Mouse (Mus musculus): ENCODE measurements around the gene Adi1. TPM values are rescaled to one million over a fixed set of nuclear protein-coding genes. Genes with fewer than 3 reads are reported as not detected.

Adi1 gene
- 65.3 and 66.0 TPM in 2 replicates for polyA plus RNA-seq (2015; fragmentation: Nextera tagmentation; extraction: Ambion mirVana)

DNA sequence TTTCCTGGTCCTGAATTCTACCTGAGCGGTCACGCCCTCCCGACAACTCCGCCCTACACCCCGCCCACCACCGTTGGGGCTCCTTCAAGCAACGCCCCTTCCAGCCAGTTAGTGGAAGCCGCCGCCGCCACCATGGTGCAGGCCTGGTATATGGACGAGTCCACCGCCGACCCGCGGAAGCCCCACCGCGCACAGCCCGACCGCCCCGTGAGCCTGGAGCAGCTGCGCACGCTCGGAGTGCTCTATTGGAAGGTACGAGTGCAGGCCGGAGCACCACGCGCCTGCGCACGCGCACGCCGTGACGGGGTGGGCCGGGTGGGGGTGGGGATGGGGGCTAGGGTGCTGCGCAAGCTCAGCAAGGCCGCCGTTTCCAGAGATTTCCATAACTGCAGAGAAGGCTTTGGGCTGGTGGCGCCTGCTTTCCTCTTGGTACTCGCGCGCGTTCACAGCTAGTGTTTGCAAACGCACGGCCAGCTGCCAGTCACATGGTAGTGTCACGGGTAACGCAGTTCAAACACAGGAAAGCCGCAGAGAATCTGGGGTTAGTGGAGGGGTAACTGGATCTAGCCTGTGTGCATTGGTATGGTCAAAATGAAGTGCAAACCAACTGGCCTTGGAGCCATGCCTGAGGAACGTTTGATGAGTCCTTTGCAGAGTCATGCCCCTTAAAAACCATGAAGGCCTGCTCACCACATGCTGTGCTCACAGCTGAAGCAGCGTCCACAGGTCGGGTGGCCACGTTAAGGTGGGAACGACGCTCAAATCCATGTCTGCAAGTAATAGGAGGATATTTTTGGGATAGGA, at the start of gene Adi1:
TSS of gene Adi1 (plus strand) at position 111 of the 804 bp plus-strand sequence.
- H3K36me3 ChIP-seq: peaks cover 29% of the 10 kb centered on the region
- 1% methylated on average over 53 of the region's 53 CpGs for WGBS
- peak; percentile 95 for ATAC-seq (ENCODE audit: low FRiP score, low read depth)
- no peaks in the 10 kb centered on the region for H3K9me3 ChIP-seq
- peak within 1 kb of the TSS; percentile 64 for H3K9ac ChIP-seq
- H3K4me3 ChIP-seq: peak within 1 kb of the TSS; percentile 55
- peak within 1 kb of the TSS; percentile 94 for H3K27ac ChIP-seq
- peak within 1 kb of the TSS; percentile 62 for H3K4me2 ChIP-seq (replicated peaks)
- no peaks in the 10 kb centered on the region for H3K27me3 ChIP-seq
- H3K4me1 ChIP-seq: peaks cover 13% of the 10 kb centered on the region

DNA sequence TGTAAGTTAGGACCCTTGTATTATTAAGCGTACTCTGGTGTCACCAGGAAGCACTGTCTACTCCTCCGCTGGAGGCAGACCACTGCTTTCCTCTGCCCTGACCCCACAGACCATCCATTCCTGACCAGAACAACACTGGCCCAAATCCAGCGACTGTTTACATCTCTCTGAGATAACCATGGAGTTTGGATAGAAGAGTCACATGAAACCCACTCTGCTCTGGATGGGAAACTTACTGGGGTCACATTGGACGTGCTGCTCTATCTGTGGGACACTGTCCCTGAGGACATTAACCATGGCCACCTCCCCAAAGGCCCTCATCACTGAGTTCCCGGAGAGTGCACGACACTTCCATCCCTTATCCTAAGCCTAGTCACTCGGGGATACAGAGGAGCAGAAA, 49.6 kb upstream of the Adi1 start:
- 86% methylated on average over 7 of the region's 7 CpGs for WGBS
- no peak overlapping the region for H3K27ac ChIP-seq
- no peaks in the 10 kb centered on the region for H3K4me1 ChIP-seq
- no peaks in the 10 kb centered on the region for H3K27me3 ChIP-seq
- H3K9ac ChIP-seq: no peak overlapping the region
- ATAC-seq (ENCODE audit: low FRiP score, low read depth): no peak
- no peak overlapping the region for H3K4me2 ChIP-seq (replicated peaks)
- peaks cover 26% of the 10 kb centered on the region for H3K36me3 ChIP-seq
- H3K4me3 ChIP-seq: no peak overlapping the region
- no peaks in the 10 kb centered on the region for H3K9me3 ChIP-seq

DNA sequence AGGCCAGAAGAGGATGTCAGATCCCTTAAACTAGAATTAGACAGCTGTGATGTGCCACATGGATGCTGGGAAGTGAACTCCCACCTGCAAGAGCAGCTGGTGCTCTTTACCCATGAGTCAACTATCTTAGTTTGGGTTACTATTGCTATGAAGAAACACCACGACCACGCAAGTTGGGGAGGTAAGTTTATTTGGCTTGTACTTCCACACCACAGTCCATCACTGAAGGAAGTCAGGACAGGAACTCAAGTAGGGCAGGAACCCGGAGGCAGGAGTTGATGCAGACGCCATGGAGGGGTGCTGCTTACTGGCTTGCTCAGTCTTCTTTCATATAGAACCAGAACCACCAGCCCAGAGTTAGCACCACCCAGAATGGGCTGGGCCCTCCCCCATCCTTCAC, 47.9 kb upstream of the Adi1 start:
- WGBS: 73% methylated on average over 4 of the region's 4 CpGs
- no peak for ATAC-seq (ENCODE audit: low FRiP score, low read depth)
- Histone ChIP-seq H3K4me2 (replicated peaks) (no peak overlapping the region), H3K4me3 (no peak overlapping the region), H3K4me1 (no peaks in the 10 kb centered on the region), H3K9me3 (no peaks in the 10 kb centered on the region), H3K27ac (no peak overlapping the region), H3K36me3 (peaks cover 43% of the 10 kb centered on the region), H3K27me3 (no peaks in the 10 kb centered on the region), H3K9ac (no peak overlapping the region)

DNA sequence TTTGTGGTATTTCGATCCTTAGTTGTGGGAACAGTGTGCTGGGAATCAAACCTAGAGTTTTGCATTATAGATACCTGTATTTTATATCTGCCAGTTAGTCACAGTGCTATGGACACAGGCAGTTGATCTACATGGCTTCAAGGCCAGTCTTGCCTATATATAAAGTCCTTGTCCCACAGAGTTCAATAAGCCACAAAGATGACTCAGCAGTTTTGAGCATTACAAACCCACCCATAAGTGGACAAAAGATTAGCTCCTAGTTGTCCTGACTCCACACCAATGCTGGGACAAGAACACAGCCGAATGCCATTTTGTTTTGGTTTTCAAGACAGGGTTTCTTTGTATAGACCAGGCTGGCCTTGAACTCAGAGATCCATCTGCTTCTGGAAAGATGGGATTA, 46.6 kb upstream of the Adi1 start:
- no peak overlapping the region for H3K9ac ChIP-seq
- WGBS: 91% methylated on average over 2 of the region's 2 CpGs
- no peak overlapping the region for H3K4me2 ChIP-seq (replicated peaks)
- H3K9me3 ChIP-seq: no peaks in the 10 kb centered on the region
- peaks cover 7% of the 10 kb centered on the region; the same call in 1 of the 2 replicates for H3K4me1 ChIP-seq
- ATAC-seq (ENCODE audit: low FRiP score, low read depth): no peak
- H3K27ac ChIP-seq: no peak overlapping the region
- H3K27me3 ChIP-seq: no peaks in the 10 kb centered on the region
- peaks cover 56% of the 10 kb centered on the region for H3K36me3 ChIP-seq
- H3K4me3 ChIP-seq: no peak overlapping the region

DNA sequence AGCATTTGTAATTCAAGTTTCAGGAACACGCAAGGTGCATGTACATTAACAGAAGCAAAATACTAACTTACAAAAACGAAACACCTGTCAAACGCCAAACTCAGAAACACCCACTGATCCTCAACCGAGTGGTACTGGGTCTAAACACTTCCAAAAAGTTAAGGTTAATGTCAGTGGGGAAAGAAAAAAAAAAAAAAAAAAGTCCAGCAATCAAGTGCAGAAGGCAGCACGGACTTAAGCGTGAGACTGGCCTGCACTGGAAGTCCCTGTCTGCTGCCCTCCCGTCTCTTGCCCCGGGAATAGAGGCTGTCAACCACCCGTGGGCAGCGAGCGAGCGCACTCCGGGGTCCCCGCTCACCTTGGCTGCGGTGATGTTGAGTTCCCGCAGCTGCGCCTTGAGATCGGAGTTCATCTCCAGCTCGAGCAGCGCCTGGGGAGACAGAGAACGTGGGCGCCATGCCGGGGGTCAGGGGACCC, 39.9 kb upstream of the Adi1 start:
- Histone ChIP-seq H3K9ac (peak overlapping the region; percentile 99), H3K36me3 (peaks cover 45% of the 10 kb centered on the region), H3K9me3 (no peaks in the 10 kb centered on the region), H3K27ac (peak overlapping the region; percentile 90), H3K4me1 (peaks cover 21% of the 10 kb centered on the region), H3K4me2 (replicated peaks) (peak overlapping the region; percentile 85), H3K4me3 (peak overlapping the region; percentile 92), H3K27me3 (no peaks in the 10 kb centered on the region)
- peak; percentile 20; the same call in 1 of the 2 replicates for ATAC-seq (ENCODE audit: low FRiP score, low read depth)
- 2% methylated on average over 23 of the region's 23 CpGs for WGBS

DNA sequence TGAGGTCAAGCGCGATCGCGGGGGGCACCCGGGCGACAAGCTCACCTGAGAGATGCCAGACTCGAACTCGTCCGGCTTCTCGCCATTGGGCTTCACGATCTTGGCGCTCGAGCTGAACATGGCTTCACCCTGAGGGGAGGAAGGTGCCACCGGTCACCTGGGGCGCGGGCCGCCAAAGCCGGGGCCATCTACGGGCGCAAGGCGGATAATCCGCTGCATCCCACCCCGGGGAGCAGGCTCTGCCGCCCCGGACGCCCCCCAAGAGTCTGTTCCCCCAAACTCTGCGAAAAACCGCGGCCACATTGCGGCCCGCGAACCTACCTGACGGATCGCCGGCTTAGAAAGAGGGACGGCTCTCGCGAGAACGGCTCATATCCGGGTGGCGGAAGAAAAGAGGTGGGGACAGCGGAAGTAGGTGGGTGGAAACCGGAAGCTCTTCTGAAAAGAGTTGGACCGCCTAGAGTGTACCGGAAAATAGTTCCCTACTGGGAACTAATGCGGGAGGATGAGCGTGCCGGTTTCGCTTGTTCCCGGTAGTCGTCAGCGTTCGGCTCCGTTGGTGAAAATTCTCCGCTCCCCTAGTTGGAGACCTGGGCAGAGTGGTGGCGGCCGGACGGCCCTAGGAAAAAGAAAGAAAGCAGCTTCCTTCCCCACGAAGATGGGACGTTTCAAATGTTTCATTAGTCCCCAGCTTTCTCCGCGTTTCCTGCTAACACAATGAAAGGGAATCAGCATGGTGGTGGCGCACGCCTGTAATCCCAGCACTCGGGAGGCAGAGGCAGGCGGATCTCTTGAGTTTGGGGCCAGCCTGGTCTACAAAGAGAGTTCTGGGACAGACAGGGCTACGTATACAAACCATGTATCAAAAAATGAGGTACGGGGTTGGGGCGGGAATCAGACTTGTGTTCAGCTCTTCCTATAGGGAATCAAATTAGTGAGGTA, 39.2 kb upstream of the Adi1 start, which contains the start of gene Rps7:
TSS of gene Rps7 (minus strand) at position 419 of the 942 bp plus-strand sequence.
- peak; percentile 96 for ATAC-seq (ENCODE audit: low FRiP score, low read depth)
- Histone ChIP-seq H3K4me1 (peaks cover 21% of the 10 kb centered on the region), H3K36me3 (peaks cover 38% of the 10 kb centered on the region), H3K4me3 (peak within 1 kb of the TSS; percentile 92), H3K27me3 (no peaks in the 10 kb centered on the region), H3K27ac (peak within 1 kb of the TSS; percentile 90), H3K9ac (peak within 1 kb of the TSS; percentile 99), H3K4me2 (replicated peaks) (peak within 1 kb of the TSS; percentile 85), H3K9me3 (no peaks in the 10 kb centered on the region)
- 6% methylated on average over 69 of the region's 69 CpGs for WGBS

DNA sequence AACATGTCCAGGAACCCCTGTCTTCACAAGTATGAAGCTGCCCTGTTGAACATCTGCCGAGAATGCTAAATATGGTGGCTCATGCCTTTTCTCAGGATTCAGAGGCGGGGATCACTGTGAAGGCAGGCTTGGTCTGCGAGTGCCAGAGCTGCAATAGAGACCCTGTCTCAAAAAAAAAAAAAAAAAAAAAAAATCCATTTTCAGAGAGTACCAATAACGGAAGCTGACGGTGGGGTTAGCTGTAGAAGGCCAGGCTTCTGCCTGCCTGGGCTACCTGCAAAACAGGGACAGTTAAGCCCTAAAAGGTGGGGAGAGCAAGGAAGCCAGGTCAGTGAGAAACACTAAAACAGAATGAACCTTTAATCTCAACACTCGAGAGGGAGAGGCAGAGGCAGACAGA, 38.5 kb upstream of the Adi1 start:
- ATAC-seq (ENCODE audit: low FRiP score, low read depth): no peak
- 93% methylated on average over 6 of the region's 6 CpGs for WGBS
- no peaks in the 10 kb centered on the region for H3K9me3 ChIP-seq

DNA sequence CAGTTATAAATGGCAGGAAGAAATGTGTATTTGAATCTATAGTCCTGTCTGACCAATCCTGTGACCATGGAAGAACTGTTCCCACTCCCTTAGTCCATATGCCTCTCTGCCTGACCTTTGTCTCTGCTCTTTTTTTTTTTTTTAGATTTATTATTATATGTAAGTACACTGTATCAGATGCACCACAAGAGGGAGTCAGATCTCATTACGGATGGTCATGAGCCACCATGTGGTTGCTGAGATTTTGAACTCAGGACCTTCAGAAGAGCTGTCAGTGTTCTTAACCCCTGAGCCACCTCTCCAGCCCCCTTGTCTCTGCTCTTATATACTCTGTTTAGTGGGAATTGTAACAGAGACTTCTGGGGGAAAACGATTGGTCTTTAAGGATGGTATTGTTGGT, 36.3 kb upstream of the Adi1 start:
- Histone ChIP-seq H3K4me2 (replicated peaks) (no peak overlapping the region), H3K9me3 (no peaks in the 10 kb centered on the region), H3K27ac (no peak overlapping the region), H3K4me1 (peaks cover 10% of the 10 kb centered on the region), H3K36me3 (peaks cover 8% of the 10 kb centered on the region), H3K4me3 (no peak overlapping the region), H3K27me3 (no peaks in the 10 kb centered on the region), H3K9ac (no peak overlapping the region)
- WGBS: 75% methylated on average over 2 of the region's 2 CpGs
- ATAC-seq (ENCODE audit: low FRiP score, low read depth): no peak

More for the DNA sequence above, 38.5 kb upstream of the Adi1 start:
- H3K4me3 ChIP-seq: peak overlapping the region; percentile 92
- no peak overlapping the region for H3K27ac ChIP-seq
- H3K36me3 ChIP-seq: peaks cover 30% of the 10 kb centered on the region
- peak overlapping the region; percentile 61 for H3K4me2 ChIP-seq (replicated peaks)
- no peaks in the 10 kb centered on the region for H3K27me3 ChIP-seq
- no peak overlapping the region; the same call in 1 of the 2 replicates for H3K9ac ChIP-seq
- H3K4me1 ChIP-seq: peaks cover 21% of the 10 kb centered on the region

DNA sequence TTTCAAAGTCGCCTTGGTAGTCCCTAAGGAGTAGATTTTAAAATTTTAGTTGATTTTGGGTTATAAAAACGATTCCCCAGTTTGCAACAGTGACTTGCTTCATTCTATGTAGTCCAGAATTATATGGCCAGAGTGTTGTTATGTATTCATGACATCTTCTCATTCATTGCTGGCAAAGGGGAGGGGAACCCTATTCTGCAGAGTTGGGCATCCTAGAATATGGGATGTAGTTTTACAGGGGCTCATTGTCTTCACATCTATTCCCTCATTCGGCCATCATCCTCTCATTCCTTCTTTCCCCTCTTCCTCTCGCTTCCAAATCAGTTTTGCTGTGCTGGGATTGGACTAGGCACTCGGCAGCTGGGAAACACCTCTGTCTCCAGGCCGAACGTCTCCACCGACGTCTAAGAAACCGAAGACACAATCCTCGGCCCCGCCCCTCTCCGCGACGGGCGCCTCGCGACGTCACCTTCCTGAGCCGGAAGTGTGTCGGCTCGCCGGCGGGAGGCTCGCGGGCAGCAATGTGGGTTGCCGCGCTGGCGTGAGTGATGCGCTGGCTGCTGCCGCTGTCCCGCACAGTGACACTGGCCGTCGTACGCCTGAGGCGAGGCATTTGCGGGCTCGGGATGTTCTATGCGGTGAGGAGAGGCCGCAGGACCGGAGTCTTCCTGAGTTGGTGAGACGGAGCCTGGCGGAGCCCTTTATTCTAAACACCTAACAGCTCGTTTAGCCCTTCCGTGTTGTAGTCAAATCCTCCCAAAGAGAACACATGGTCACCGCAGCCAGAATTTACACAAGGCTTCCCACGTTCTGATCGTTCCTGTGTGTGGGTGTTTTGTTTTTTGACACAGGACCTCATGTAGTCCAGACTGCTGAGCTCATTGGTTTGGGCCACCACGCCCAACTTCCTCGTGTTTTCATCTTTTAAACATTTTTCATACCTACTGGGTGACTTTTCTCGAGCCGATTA, 25.6 kb upstream of the Adi1 start, which contains the start of gene Rnaseh1:
TSS of gene Rnaseh1 (plus strand) at position 462 of the 970 bp plus-strand sequence.
- peak; percentile 94 for ATAC-seq (ENCODE audit: low FRiP score, low read depth)
- Histone ChIP-seq H3K9ac (peak within 1 kb of the TSS; percentile 80), H3K4me1 (peaks cover 8% of the 10 kb centered on the region), H3K9me3 (no peaks in the 10 kb centered on the region), H3K36me3 (peaks cover 20% of the 10 kb centered on the region), H3K27ac (peak within 1 kb of the TSS; percentile 35; the same call in 1 of the 2 replicates), H3K4me3 (peak within 1 kb of the TSS; percentile 77), H3K4me2 (replicated peaks) (peak within 1 kb of the TSS; percentile 82), H3K27me3 (peaks cover 4% of the 10 kb centered on the region; the same call in 1 of the 2 replicates)
- WGBS: 2% methylated on average over 52 of the region's 52 CpGs

DNA sequence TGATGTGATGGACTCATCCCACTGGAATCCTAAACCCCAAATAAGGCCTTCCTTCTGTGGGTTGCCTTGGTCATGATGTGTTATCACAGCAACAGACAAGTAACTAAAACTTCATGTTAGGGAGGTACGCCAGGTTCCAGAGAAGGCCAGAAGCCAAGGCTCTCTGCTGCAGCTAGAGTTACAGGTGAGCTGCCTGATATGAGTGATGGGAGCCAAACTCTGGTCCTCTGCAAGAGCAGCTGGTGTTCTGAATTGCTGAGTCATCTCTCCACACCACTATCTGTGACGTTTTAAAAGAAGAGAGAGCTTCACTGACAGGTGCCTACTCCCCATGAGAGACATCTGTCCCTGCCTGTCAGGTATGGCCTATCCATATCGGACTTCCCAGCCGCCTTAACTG, 12.4 kb upstream of the Adi1 start:
- WGBS: 86% methylated on average over 4 of the region's 4 CpGs
- Histone ChIP-seq H3K27me3 (no peaks in the 10 kb centered on the region), H3K27ac (no peak overlapping the region), H3K36me3 (peaks cover 40% of the 10 kb centered on the region), H3K4me1 (no peaks in the 10 kb centered on the region), H3K4me2 (replicated peaks) (no peak overlapping the region), H3K9ac (no peak overlapping the region), H3K4me3 (no peak overlapping the region), H3K9me3 (no peaks in the 10 kb centered on the region)
- ATAC-seq (ENCODE audit: low FRiP score, low read depth): no peak

DNA sequence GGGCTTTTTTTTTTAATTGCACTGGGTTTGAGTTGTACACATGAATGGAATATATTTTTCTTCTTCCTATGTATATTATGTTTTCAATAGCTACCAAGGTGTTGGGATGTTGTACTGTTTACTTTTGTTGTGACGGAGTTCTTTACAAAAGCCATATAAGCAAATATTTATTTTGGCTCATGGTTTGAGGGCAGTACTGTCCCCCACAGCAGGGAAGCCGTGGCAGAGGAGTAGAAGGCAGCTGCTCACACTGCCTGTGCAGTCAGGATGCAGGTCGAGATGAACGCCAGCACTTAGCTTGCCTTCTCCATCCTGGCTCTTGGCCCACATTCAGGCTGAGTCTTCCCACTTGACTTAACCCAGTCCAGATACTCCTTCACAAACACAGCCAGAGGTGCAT, 8.3 kb upstream of the Adi1 start:
- Histone ChIP-seq H3K4me2 (replicated peaks) (no peak overlapping the region), H3K9me3 (no peaks in the 10 kb centered on the region), H3K27ac (no peak overlapping the region), H3K36me3 (peaks cover 4% of the 10 kb centered on the region; the same call in 1 of the 2 replicates), H3K4me3 (no peak overlapping the region), H3K9ac (0 out of 2 replicates have a peak overlapping the region, but pooled peaks have one; percentile 25), H3K4me1 (no peaks in the 10 kb centered on the region), H3K27me3 (no peaks in the 10 kb centered on the region)
- 83% methylated on average over 4 of the region's 4 CpGs for WGBS
- no peak for ATAC-seq (ENCODE audit: low FRiP score, low read depth)

All from limb, embryonic 13.5 days (tissue).